Mouse (Mus musculus) midbrain, postnatal 0 days (tissue): Measurements from ENCODE around the gene Tfe3. TPM values are rescaled to one million over a fixed set of nuclear protein-coding genes. Genes with fewer than 3 reads are reported as not detected.
A peak's percentile ranks its signal among the peaks of the same experiment; 100 is the strongest.
"Not testable (repeated sequence)": the region's sequence is repeated elsewhere in the genome, so short reads cannot be mapped to it uniquely, and the experiment has no call there.

ENCODE experiments used
- ATAC-seq: fragments of 200-750 bp; cut with Nextera tagmentation; 2 replicates; pipeline ENCODE4 v1.8.0; 2017; ENCODE audit warnings: moderate number of reproducible peaks, mild to moderate bottlenecking, moderate TSS enrichment, moderate library complexity; ENCODE audit not compliant: low FRiP score
- DNase-seq: peaks from one replicate; pipeline ENCODE4 v3.0.0-alpha.2; 2015; ENCODE audit warnings: low spot score
- H3K27ac ChIP-seq: fragments of 300-500 bp; sonication (generic); 2 replicates; pipeline ENCODE4 v1.5.1; 2014; ENCODE audit warnings: low read depth, mild to moderate bottlenecking, low read length, mixed read lengths
- H3K27me3 ChIP-seq: fragments of 300-500 bp; sonication (generic); 2 replicates; pipeline ENCODE4 v1.6.1; 2014; ENCODE audit warnings: low read length, control low read depth, mixed read lengths; ENCODE audit not compliant: insufficient read depth
- H3K36me3 ChIP-seq: fragments of 300-500 bp; sonication (generic); 2 replicates; pipeline ENCODE4 v1.6.1; 2014; ENCODE audit warnings: low read length, control low read depth, mixed read lengths; ENCODE audit not compliant: insufficient read depth
- H3K4me1 ChIP-seq: fragments of 300-500 bp; sonication (generic); 2 replicates; pipeline ENCODE4 v1.6.1; 2014; ENCODE audit warnings: mild to moderate bottlenecking, control low read depth, antibody characterized with exemption, low read length, mixed read lengths; ENCODE audit not compliant: insufficient read depth
- H3K4me2 ChIP-seq: fragments of 300-500 bp; sonication (generic); 2 replicates; pipeline ENCODE4 v1.6.1; 2014; ENCODE audit warnings: low read depth, mild to moderate bottlenecking, low read length, mixed read lengths; ENCODE audit not compliant: poor library complexity, severe bottlenecking
- H3K4me3 ChIP-seq: fragments of 300-500 bp; sonication (generic); 2 replicates; pipeline ENCODE4 v1.5.1; 2014; ENCODE audit warnings: low read depth, mild to moderate bottlenecking, low read length, moderate library complexity
- H3K9ac ChIP-seq: fragments of 300-500 bp; sonication (generic); replicated peaks from 2 replicates; pipeline ENCODE4 v1.6.1; 2014; ENCODE audit warnings: mild to moderate bottlenecking, low read length, moderate library complexity, mixed read lengths; ENCODE audit not compliant: poor library complexity, severe bottlenecking
- H3K9me3 ChIP-seq: fragments of 300-500 bp; sonication (generic); 2 replicates; pipeline ENCODE4 v1.6.1; 2016; ENCODE audit warnings: low read length, control low read depth
- CTCF ChIP-seq: IDR thresholded peaks from 2 replicates; pipeline ENCODE4 v1.5.1; 2016; ENCODE audit warnings: antibody characterized with exemption, mild to moderate bottlenecking
- WGBS: fragments of 180-500 bp; shearing (Covaris S2); extraction: QIAGEN DNeasy Blood & Tissue Kit; methylation state at CpG from one replicate; pipeline ENCODE4 v1.1.7; 2014; 5-methylcytosine and 5-hydroxymethylcytosine counted together
- polyA plus RNA-seq: library from polyadenylated mRNA; unstranded; fragments of >200 nt; fragmentation: Nextera tagmentation; extraction: Ambion mirVana; gene quantifications from 2 replicates; pipeline ENCODE4 v1.2.1, GENCODE M21; 2015
- total RNA-seq: library from RNA; depleted of rRNA; stranded (reverse); fragments of >200 nt; gene quantifications from 2 replicates; pipeline ENCODE4 v1.2.3, GENCODE M21; 2014

Gene Tfe3
- total and polyA plus RNA-seq, 2 experiments from 2014 or later, result 21.0 TPM

GRCm38 (mm10) chrX:7790309-7790708, 27.9 kb downstream of the Tfe3 start:
- Histone ChIP-seq H3K9ac (peak overlapping the region; percentile 66), H3K36me3 (no peaks in the 10 kb centered on the region; the same call in 1 of the 2 replicates), H3K27ac (peak overlapping the region; percentile 47; the same call in 1 of the 2 replicates), H3K4me2 (peak overlapping the region; percentile 59), H3K9me3 (no peaks in the 10 kb centered on the region), H3K4me3 (peak overlapping the region; percentile 50), H3K4me1 (no peaks in the 10 kb centered on the region), H3K27me3 (no peaks in the 10 kb centered on the region)
- no peak for TF ChIP-seq CTCF
- DNase-seq (peak; percentile 8), ATAC-seq (peak; percentile 32; the same call in 1 of the 2 replicates)
- 26% methylated on average over 5 of the region's 5 CpGs for WGBS

DNA sequence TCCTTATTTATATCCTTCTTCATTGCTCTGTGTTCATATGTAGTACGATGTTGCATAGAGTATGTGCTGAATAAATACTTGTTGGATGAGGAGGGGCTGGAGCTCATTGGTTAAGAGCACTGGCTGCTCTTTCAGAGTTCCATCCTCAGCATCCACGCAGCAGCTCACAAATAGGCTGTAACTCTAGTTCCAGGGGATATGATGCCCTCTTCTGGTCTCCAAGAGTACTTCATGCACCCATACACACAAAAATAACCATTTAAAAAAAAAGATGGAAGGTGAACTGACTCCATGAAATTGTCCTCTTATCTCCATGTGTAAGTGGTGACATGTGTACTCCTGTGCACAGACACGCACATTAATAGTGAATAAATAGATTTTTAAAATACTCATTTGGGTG, 31.0 kb downstream of the Tfe3 start:
- 40% methylated on average over 3 of the region's 3 CpGs for WGBS
- peak; percentile 33 for DNase-seq

GRCm38 (mm10) chrX:7795016-7795415, 32.7 kb downstream of the Tfe3 start:
- Histone ChIP-seq H3K9ac (no peak overlapping the region), H3K4me1 (no peaks in the 10 kb centered on the region), H3K9me3 (no peaks in the 10 kb centered on the region), H3K27me3 (no peaks in the 10 kb centered on the region), H3K36me3 (peaks cover 2% of the 10 kb centered on the region; the same call in 1 of the 2 replicates), H3K4me3 (no peak overlapping the region), H3K27ac (no peak overlapping the region), H3K4me2 (no peak overlapping the region)
- no peak for TF ChIP-seq CTCF
- 46% methylated on average over 7 of the region's 7 CpGs for WGBS
- DNase-seq, result no peak
- no peak for ATAC-seq

More for the DNA sequence above, 31.0 kb downstream of the Tfe3 start:
- TF ChIP-seq CTCF, result peak; percentile 65
- Histone ChIP-seq H3K4me1 (no peaks in the 10 kb centered on the region), H3K4me2 (no peak overlapping the region), H3K27me3 (no peaks in the 10 kb centered on the region), H3K9me3 (no peaks in the 10 kb centered on the region), H3K27ac (no peak overlapping the region), H3K36me3 (no peaks in the 10 kb centered on the region; the same call in 1 of the 2 replicates), H3K4me3 (no peak overlapping the region), H3K9ac (no peak overlapping the region)
- ATAC-seq, result no peak

DNA sequence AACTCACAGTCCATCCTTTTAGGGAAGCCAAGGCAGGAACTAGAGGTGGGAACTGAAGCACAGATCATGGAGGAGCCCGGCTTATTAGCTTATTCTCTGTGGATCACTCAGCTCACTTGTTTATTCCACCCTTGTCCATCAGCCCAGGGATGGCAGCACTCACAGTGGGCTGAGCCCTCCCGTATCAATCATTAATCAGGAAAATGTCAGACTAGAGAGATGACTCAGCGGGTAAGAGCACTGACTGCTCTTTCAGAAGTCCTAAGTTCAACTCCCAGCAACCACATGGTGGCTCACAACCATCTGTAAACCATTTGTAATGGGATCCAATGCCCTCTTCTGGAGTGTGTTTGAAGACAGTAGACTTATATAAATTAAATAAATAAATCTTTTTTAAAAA, 35.0 kb downstream of the Tfe3 start:
- no peak overlapping the region for H3K4me2 ChIP-seq
- ATAC-seq, result no peak
- H3K36me3 ChIP-seq, result peaks cover 3% of the 10 kb centered on the region
- no peaks in the 10 kb centered on the region for H3K4me1 ChIP-seq
- no peaks in the 10 kb centered on the region for H3K9me3 ChIP-seq
- TF ChIP-seq CTCF, result no peak
- no peak overlapping the region for H3K4me3 ChIP-seq
- DNase-seq, result no peak
- WGBS, result 85% methylated on average over 3 of the region's 3 CpGs
- no peak overlapping the region for H3K9ac ChIP-seq
- H3K27me3 ChIP-seq, result no peaks in the 10 kb centered on the region
- no peak overlapping the region for H3K27ac ChIP-seq

- 78% methylated on average over 2 of the region's 2 CpGs for WGBS
- peaks cover 12% of the 10 kb centered on the region for H3K36me3 ChIP-seq
- DNase-seq, H3K9me3 ChIP-seq, H3K4me3 ChIP-seq, H3K4me2 ChIP-seq, ATAC-seq, H3K9ac ChIP-seq, H3K27ac ChIP-seq, H3K27me3 ChIP-seq, H3K4me1 ChIP-seq: not testable (repeated sequence)
Observed at GRCm38 (mm10) chrX:7802157-7802556, 39.8 kb downstream of the Tfe3 start.

DNA sequence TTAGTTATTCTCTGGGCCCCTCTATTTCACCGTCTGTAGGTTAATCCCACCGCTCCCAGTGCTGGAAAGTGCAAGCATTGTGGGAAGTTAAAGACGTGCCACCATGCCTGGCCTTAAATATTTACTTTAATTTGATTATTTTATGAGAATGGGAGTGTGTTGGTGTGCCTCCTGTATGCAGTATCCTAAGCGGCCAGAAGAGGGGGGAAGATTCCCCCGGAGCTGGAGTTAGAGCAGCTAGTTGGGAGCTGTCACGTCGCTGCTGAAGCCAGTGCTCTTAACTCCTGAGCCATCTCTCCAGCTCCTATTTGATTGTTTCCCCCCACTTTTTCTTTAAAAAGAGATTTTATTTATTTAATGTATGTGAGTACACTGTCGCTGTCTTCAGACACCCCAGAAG, 52.7 kb downstream of the Tfe3 start:
- H3K4me1 ChIP-seq, H3K27ac ChIP-seq, H3K9ac ChIP-seq, H3K9me3 ChIP-seq, H3K4me3 ChIP-seq, H3K4me2 ChIP-seq, ATAC-seq, H3K27me3 ChIP-seq: not testable (repeated sequence)
- 45% methylated on average over 8 of the region's 8 CpGs for WGBS
- peaks cover 12% of the 10 kb centered on the region; the same call in 1 of the 2 replicates for H3K36me3 ChIP-seq
- peak; percentile 62 for TF ChIP-seq CTCF
- peak; percentile 5 for DNase-seq
